Mouse (Mus musculus) T-cell, adult 2 months (primary cell): Measurements from ENCODE around the gene Chaf1b.

Experiments used
- DNase-seq: peaks from one replicate; pipeline ENCODE4 v3.0.0; 2022; ENCODE audit warnings: low spot score

Gene Chaf1b

DNA sequence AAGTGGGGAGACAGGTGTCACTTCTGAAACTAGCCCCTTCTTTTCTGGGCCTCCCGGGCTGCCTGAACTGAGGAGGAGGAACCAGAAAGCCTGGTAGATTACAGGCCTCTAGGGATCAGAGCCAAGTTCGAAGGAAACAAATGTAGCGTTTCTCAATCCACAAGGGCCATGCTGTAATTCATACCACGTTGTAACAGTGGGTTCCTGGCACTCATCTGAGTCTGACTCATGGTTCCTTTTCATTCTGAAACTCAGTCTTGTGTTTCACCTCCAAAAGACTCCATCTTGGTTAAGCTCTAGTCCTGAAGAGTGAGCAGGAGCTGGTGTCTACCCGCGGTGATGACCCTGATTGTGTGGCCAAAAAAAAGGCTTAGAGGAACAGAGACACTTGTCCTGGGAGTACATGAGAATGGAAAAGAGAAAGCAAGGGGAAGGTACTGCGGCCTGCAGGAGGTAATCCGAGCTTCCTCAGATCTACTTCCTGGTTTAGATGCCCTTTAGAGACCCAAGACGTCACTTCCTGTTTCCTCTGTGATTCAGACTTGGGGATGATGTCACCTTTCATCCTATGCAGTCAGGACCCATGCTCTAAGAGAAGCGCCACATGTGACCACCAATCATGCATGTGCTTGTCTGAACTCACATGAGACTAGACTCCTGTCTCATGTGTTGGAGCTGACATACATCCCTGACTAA, 30.3 kb downstream of the Chaf1b start:
- DNase-seq = peak; percentile 65

GRCm38 (mm10) chr16:93915338-93915849, 31.7 kb downstream of the Chaf1b start:
- DNase-seq = peak; percentile 36

DNA sequence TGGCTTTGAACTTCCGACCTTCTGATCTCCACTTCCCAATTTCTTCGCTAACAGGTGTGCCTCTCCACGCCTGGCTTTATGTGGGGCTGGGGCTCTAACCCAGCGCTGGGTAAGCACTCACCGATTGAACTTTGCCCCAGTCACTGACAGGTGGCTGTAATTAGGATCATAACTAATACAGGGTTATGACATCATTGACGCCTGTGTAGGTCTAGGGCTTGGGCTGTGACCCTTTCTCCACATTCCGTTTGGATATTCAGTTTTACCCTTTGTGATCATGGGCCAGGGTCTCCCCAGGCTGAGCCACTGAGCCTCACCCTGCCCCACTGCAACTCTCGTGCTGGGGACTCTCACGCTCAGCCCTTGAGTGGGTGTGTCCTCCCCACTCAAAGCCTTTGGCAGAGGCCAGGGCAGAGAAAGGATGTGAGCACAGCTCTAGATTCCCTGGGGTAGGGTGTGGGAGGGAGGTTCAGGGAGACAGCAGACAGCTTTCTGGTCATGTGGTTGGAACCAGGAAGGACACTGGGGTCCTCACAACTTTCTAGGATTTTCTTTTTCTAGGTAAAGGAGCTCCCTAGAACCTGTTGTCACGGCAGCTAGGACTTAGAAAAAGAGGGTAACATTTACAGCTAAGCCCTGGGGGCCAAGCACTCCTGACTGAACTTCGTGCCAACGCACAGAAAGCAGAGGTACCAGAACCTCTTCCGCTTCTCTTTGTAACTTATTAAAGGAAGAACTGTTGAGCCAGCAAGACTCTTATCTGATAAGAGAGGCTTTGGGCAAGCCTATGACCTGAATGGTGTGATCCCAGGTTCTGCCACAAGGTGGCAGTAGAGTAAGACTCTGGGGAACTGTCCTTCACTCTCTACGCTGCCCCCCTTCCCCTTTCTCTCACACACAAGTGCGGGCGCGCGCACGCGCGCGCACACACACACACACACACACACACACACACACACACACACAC, 34.3 kb downstream of the Chaf1b start:
- peak; percentile 74 for DNase-seq

GRCm38 (mm10) chr16:93918679-93919060, 35.0 kb downstream of the Chaf1b start:
- DNase-seq = no peak

DNA sequence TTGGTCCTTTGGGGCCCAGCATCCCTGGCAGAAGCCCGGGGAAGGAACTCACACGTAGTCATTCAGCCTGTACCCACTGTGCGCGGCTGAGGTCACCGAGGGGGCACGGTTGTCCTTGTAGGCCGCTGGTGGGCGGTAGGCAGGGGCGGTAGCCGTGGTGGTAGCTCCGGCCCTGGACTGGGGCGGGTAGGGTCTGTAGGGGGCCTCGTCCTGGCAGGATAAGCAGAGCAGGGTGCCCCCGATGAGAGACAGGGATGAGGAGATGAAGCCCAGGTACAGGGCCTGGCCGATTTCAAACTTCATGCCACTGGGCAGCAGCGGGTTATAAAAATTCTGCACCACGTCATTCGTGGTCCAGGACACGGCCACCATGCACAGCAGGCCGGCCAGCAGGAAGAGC, 35.5 kb downstream of the Chaf1b start:
- no peak for DNase-seq

DNA sequence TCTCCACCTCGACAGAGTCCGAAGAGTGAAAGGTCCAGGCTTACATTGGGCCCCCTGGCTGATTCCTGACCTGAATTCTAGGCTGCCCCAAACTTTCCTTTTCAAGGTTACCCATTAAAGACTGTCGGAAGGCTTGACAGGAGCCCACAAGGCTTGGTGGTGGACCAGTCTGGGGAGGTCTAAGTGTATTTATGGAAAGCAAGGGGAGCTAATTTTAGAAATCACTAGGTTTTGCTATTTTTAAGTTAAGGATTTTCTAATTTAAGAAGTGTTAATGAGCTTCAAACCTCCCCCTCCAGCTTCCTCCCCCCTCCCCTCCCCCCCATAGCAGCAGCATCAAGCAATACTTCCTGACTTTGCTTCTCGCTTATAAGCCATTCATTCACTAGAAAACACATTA, 37.0 kb downstream of the Chaf1b start:
- DNase-seq = no peak

GRCm38 (mm10) chr16:93922835-93923389, 39.2 kb downstream of the Chaf1b start:
- no peak for DNase-seq

GRCm38 (mm10) chr16:93923788-93924187, 40.1 kb downstream of the Chaf1b start:
- DNase-seq = no peak

GRCm38 (mm10) chr16:93925684-93926247, 42.1 kb downstream of the Chaf1b start:
- no peak for DNase-seq

DNA sequence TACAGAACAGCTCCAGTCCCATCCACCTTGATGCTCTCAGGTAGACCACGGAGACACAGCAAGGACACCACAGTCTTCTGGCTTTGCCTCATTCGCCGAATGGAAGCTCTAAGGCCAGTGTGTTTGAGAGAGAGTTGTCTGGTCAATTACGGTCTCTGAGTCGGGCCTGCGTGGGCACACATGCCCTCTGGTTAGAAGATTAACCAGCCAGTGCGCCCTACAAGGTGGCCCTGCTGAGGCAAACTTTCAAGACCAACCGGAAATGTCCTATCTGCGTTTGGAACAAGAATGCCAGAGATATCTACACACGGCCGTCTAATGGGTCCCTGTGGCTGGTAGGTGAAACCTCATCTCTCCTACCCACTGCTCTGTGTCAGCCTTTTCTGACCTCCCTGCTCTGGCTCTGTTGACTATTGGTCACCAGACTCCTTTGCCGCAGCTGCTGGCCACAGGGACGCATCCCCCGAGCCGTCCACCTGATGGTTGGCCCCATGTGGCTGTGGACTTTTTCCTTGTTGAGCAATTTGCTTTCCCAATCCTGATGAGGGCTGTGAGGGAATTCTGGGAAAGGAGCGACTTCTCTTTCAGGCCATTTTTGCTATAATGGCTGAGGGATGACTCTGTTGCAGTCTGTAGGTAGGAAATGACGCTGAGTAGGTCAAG, 45.8 kb downstream of the Chaf1b start:
- DNase-seq = no peak

GRCm38 (mm10) chr16:93932185-93933168, 48.8 kb downstream of the Chaf1b start:
- DNase-seq = no peak

DNA sequence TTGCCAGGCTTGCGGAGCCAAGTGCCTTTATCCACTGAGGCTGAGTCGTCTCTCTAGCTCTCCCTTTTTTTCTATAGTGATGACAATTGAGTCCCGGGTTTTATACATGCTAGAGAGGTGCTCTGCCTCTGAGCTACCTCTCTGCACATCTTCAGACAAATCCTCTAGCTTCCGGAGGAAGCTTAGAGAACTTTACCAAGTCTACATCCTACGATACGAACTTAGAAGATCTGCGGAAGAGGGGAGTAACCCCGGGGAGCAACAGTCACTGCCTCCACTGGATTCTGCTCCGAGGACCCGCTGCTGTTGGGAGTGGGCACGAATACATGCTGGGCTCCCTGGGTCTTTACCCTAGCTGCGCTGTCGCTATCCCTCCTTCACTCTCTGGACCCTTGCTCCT, 50.9 kb downstream of the Chaf1b start:
- no peak for DNase-seq

DNA sequence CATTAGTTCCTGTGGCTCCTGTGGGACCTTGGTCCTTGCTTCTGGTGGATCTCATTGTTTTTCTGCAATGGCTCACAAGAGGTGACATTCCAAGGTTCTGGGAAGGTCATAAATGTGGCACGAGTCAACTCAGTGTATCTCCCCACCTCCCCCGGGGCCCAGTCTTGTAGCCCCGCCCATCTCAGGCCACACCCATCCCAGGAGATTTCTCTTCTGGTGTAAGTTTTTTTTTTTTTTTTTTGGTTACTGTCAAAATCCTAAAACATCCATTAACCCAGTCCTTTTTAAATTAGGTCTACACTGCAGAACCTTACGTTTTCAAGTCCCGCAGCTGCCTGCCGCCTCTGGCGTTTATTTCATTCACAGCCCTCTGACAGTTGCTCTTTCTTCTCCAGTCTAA, 51.3 kb downstream of the Chaf1b start:
- DNase-seq = peak; percentile 22

DNA sequence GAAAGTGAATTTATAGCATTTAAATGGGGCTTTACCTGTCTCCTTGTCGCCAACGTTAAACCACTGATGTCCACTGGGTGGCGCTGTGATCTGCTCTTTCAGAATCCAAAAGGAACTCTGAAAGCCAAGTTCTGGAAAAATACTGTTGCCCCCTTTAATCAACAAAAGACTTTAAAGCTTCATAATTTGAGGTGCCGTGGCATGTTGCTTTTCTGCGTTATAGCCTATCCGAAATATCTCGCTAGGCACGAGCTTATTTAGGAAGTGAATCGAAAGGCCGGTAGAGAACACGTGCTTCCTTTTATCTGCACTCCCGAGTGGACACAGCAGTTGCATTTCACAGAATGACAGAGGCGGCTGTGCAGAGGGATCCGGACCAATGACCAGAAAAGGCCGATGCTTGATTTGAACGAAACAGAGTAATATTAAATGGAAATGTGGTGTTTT, 54.7 kb downstream of the Chaf1b start:
- peak; percentile 42 for DNase-seq

DNA sequence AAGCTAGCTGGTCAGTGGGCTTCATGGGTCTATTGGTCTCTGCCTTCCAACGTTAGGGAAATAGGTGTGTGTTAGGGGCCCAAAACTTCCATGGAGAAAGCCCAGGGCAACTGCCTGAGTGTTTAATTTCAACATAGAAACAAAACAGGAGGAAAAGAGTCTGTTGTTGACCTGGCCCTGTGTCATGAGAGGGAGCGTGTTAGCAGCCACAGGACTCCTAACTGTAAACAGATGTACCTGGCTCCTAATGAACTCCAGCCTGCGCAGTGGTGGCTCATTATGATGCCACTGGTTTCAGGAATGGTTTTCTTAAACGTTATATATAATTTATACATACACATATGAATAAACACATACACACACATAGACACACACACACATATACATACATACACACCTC, 56.3 kb downstream of the Chaf1b start:
- DNase-seq = no peak

GRCm38 (mm10) chr16:93941781-93942567, 58.3 kb downstream of the Chaf1b start:
- DNase-seq = no peak

GRCm38 (mm10) chr16:93942796-93943502, 59.2 kb downstream of the Chaf1b start:
- DNase-seq = no peak

- DNase-seq = no peak
These were observed 60.6 kb downstream of the Chaf1b start for GRCm38 (mm10) chr16:93944301-93944700.

- DNase-seq = no peak
These were observed 63.7 kb downstream of the Chaf1b start for GRCm38 (mm10) chr16:93947396-93947795.
